Mouse (Mus musculus) heart, adult 9 months (tissue): Measurements from ENCODE around the gene Strap.
"Not testable (repeated sequence)": the region's sequence is repeated elsewhere in the genome, so short reads cannot be mapped to it uniquely, and the experiment has no call there.

ENCODE experiments used
- DNase-seq, 2 experiments: peaks; one replicate each; pipeline ENCODE4 v3.0.0; 2022; ENCODE audit warnings: low spot score in 2 of 2

Strap gene

DNA sequence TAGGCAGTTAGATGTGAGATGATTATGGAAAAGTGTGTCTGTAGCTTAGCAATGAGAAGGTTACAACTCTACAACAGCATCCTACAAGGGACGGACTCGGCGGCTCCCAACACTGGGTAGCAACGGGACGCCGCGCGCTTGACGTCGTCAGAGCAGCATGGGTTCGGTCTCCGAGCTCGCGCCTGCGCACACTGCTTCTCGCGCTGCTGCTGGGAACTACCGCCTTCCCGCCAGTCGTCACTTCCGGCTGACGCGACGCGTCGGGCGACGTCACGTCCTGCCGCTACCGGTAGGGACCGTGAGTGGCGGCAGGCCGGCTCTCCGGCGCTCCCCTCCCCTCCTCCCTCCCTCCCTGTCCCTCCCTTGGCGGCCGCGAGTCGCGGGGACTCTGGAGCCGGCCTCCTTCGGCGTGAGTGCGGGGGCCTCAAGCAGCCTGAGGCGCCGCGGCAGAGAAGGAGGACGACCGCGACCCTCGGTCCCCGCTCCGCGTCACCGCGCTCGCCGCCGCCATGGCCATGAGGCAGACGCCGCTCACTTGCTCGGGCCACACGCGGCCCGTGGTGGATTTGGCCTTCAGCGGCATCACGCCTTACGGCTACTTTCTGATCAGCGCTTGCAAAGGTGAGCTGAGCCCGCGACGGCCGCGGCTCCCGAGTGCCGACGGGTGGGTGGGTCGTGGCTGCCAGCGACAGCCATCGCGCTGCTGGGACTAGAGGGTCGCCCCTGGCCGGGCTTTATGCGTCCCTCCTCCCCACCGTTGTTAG is at the start of gene Strap:
Gene Strap (plus strand): TSS at position 233 of the 764 bp plus-strand sequence.
- DNase-seq: peak; percentile 90 to 91

DNA sequence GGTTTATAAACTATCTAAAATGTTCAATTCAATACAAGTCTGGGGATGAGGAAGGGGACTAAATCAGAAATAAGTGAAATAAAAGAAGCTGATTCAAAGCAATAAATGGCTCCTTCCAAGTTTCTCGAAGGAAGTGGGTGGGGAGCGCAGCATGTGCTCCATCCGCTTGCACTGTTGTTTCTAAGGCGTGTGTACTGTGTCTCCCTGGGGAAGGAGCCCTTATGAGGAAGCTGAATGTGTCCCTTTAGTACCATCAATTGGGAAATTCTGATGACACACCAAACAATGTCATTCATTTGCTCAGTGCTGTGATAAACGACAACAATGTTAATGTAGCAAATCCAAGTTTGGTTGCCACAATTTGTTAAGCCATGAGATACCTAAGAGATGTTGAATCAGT is 47.2 kb upstream of the Strap start:
- no peak for DNase-seq

DNA sequence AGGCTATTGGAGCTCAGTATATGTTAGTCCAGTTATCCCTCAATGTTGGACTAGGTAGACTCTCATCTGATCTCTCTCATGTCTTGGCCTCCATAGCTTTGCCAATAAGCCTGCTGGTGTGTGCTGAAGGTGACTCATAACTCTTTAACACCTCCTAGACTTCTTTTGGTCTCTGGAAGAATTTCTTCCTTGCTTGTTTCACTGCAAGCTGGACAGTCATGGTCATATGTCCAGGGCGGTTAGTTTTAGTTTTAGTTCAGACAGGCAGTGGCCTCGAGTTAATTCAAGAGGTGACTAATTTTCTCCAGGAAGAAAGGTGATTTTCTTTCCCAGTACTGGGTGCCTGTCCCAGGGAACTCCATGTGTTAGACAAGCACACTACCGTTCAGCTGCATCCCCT is 46.8 kb upstream of the Strap start:
- DNase-seq: no peak

DNA sequence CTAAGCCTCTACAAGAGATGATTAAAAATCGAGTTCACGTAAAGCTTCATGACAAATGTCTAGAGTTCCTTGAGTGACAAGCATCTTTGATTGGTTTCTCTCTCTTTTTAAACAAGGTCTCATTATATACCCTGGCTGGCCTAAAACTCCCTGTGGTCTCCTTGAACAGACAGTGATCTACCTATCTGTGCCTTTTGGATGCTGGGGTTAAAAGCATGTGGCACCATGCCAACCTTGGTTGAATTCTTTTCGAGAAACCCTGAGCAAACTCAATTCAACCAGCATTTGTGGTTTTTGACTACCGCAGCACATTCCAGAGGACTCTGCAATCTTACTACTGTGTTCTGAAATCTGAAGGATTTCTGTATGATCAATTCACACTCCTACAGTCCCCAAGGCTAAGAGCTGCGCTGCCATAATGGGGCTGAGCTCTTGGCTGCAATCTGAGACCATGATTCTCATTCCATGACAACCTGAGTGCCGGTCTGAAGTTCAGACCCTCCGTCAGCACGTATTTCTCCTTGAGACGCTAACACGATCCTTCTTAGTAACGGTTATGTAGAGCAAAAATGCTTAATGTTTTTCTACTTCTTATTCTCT is 46.3 kb upstream of the Strap start:
- no peak for DNase-seq

DNA sequence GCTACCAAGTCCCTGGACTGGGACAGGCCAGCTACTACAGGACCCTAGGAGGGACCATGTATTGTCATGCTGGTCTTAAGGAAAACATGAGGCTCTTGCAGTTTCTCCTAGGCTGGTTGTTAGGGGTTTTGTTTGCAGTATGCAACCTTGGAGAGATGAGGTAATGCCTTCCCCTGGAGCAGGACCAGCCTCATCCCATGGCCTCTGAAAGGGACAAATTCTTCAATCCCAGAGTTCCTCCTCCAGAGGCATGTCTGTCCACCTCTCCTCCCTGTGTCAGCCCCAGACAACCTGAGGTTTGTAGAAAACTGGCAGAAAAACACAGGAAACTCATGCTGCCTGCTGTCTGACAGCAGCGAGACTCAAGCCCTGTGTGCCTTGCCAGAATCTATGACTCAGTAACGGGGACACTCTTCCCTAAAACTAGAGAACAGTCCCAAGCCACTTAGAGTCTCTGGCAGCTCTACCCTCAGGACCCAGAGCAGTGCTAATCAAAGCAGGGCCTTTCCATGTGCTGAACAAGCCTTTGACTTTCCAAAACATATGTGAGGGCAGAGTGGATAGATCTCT is 44.2 kb upstream of the Strap start:
- peak; percentile 63 to 64 for DNase-seq

DNA sequence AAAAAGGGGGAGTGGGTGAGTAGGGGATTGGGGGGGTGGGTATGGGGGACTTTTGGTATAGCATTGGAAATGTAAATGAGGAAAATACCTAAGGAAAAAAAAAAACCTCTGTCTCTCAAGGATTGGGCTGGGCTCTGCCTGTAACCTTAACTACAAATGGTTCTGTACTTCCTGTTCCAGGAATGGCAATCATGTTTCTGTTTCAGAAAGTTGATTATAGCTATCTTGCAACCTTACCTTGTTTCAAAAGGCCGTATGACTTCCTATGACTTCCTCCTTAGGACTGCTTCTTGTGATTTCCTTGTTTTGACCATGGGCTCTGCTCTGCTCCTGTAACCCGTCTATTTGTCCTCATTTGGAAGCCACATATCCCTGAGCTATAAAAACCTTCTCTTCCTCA is 40.6 kb upstream of the Strap start:
- DNase-seq: no peak

DNA sequence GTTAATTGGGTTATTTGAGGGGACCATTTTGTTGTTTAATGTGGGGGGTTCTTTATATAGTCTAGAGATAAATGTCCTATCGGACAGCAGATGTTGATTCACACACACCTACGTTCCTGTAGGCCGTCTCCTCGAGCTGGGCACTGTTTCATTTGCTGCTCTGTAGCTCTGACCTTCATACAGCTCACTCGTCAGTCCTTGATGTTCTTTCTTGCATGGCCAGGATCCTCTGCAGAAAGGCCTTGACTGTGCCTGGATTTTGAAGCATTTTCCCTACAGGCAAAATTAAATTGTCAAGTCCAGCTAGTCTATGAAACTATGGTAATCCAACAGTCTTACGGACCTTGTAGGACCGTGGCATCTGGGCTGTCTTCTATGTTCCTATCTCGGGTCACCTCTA is 39.8 kb upstream of the Strap start:
- no peak for DNase-seq

DNA sequence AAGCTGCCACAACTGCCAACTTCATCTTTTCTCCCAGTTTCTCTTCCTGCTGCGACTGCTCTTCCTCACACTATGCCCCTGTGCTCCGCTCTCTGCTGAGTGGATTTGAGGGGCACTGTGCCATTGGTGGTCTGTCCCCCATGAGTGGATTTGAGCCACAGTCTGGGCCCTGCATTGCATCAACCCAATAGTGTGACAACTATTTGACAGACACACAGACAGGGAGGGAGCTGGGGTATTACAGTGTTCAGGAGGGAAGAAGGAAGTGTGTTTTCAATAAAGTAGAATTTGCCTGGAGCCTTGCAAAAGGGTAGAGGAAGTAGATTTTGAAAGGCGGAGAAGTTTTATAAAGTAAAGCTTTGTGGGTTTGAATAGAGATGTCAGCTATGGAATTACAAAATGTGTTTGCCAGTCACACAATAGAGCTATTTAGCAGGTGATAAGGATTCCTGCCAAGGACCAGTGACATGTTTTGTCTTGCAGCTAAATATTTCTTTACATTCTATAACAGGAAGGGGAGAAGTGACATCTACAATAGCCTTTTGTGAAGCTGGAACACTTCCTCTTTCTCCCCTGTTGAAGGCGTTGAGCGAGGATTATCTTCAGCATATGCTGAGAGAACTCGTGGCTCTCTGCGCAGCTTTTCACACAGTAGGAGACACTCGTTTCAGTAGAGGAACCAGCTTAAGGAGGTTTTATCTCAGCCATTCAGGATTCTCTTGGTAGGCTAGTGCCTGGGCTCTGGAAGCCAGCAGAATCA is 38.3 kb upstream of the Strap start:
- DNase-seq: peak in 1 of 2 experiments; percentile 28

DNA sequence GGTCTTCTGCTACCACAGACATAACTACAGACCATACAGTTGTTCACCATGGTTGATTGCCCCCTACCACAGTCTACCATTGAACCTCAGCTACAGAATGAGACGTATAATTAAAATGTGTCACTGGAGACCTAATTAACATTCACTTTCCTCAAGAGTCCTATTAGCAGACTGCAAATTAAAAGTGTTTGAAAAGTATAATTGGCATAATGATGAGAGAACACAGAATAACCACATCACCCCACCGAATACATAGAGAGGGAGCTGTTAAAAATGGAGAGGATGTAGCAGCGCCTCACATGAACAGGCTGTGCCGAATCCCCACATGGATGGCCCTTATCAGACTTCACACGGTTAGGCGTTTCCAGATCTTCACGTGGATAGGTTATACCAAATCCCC is 35.4 kb upstream of the Strap start:
- no peak for DNase-seq

DNA sequence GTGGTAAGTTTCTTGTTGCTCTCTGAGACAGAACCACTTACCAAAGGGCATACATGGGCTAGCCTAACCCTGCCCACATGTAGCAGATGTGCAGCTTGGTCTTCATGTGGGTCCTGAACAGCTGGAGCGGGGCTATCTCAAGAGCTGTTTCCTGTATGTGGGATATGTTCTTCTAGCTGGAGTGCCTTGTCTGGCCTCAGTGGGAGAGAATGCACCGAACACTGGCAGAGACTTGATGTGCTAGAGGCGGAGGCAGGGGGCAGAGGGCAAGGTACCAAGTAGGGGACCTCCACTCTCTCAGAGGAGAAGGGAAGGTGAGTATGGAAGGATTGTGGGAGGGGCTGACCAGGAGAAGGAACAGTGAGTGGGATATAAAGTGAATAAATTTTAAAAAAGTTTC is 32.7 kb upstream of the Strap start:
- DNase-seq: no peak

DNA sequence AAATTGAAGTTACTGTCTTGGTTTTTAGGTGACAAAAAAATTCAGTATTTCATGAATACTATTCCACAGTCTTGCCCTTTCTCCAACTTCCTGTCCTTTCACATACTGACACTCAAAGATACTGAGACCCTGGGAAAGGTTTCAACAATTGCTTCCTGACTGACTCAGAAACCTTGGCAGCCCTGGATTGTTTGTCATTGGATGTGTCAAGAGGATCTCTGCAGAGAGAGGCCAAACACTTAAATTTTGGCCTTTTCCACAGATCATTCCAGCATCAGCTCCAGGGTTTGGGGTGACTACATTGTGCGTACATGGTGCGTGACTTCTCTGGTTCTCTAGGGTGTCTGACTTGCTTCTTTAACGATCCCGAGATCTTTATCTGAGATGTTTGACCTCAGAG is 32.0 kb upstream of the Strap start:
- DNase-seq: peak; percentile 75 to 80

DNA sequence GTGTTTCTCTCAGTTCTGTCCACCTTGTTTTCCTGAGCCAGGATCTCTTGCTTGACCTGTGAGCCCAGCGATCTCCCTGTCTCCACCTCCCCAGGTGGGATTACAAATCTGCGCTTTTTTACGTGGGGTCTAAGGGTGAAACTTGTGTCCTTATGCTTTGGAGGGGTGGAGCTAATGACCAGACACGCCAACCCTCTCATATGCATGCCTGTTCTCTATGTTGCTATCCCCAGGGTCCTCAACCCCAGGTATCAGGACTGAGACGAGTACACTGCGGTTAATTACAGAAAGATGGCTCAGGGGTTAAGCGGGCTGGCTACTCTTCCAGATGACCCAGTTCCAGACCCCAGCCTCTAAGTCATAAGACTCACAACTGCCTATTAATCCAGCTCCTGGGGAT is 31.4 kb upstream of the Strap start:
- no peak for DNase-seq

DNA sequence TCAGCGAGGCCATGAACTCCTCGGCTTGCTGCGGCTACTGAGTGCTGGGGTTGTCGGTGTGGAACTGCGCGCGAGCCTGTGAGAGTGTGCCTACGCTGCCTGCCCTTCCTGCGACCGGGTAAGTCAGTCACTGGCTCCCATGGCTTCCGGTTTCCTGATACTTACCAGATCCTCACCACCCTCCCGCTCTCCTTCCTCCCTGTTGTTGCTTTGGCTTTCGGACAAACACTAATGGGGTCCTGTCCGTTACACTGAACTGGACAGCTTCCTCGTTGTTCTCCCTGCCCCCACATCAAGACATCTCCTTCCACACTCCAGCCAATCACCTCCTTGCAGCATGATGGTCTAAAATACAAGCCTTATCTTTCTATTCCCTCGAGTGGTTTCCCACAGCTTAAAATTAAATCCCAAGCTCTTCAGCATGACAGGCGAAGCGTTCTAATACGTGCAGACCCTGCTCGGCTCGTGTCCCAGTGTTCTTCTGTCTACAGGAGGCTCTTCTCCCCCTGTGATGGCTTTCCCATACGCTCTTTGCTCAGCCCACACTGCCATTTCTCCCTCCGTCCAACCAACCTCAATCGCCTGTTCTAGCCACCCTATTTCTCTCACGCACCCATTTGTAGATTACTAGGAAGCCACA is 30.5 kb upstream of the Strap start:
- peak; percentile 75 to 83 for DNase-seq

DNA sequence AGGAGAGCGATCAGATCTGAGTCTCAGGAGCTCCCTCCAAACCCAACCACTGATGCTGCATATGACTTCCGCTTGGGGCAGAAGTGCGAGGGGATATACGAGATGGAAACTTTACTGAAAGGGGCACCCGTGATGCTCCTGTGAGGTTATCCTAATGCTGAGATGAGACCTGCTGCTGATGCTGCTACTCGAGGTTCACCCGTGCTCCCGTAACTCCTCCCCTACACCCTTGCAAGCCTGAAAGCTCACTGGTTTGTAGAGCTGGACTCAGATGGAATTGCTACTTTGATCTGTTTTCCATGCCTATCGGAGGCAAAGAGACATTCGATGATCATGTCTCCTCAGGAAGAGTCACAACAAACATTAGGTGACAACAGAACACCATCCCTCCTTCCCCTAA is 28.7 kb upstream of the Strap start:
- no peak for DNase-seq

DNA sequence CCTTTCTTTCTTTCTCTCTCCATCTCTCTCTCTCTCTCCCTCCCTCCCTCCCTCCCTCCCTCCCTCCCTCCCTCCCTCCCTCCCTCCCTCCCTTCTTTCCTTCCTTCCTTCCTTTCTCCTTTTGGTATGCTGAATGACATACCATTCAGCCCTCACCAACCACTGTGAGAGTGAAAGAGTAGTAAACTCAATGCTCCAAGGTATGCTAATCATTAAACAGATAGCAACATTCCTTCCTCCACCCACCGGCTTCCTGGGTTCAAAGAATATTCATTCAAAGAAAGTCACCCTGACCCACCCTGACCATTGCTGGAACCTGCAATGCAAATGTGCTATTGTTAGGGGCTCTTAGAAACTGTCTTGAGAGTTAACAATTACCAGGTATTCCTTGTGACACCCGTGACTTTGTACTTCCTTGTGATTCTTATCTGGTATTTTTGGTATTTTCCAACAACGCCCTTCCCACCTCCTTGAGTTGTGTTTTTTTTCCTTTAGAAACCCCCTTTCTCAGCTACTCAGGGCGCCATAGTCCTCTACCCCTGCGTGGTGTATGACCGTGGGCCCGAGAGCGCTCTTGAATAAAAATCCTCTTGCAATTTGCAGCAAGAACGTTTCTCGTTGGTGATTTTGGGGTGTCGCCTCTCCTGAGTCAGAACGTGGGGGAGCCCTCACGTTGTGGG is 26.0 kb upstream of the Strap start:
- DNase-seq: not testable (repeated sequence)

DNA sequence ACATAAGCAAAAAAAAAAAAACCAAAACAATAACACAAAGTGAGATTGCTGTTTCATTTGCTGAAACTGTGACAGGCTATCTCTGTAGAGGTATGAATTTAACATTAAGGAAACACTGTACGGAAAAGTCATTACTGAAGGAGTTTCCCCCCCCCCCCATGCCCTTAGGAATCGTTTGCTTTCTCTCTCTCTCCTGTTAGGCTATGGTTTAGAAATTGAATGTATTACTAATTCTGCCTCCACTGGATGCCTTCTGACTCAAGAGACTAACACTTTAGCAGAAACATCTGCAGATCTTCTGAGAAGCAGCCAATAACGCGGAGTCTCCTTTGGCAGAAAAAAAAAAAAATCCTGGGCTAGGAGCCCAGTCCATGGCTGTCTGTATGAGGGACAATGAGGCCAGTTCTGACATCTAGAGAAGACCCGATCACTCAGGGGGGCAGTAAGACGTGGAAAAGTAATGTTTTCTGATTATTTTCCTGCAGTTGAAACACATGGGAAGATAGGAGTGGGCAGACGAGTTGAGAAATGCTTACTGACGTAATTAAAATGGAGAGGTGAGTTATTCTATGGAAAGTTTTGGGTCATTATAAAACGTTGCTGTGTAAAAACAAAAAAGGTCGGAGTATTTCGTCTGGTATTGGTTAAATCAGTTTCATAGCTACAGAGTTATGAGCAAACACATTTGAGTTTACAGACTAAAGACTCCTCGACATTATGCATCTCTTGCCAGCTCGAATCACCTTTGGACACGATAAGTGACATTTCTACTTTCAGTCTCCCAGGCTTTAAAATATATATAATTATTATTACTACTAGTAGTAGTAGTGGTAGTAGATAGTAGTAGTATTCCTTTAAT is 24.5 kb upstream of the Strap start:
- peak; percentile 65 for DNase-seq

DNA sequence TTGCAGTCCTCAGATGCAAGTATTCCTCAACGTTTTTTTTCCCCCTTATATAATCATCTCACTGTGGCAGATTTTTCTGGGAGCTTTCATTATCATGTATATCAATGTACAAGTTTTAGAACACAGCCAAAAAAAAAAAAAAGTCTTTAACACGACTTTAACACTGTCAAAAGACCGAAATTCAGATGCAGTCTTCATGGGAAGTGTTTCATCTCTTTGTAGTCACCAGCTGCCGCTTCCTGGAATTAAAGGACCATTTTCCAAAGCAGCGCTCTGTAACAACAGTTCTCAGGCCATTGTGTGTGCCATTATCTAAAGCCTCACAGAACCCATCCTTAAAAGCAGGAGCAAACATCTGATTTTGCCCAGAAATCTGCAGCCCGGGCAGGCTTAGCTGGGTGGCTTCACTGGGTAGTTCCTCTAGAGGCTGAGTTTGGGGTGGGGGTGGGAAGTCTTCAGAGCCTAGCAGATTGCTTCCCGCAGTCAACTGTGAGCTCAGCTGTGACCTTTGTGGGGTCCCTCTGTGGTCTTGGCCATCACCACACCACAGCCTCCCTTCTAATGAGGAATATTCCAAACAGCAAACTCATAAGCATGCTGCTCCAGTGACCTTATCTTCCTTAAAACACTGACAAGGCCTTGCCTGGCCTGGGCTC is 22.1 kb upstream of the Strap start:
- no peak for DNase-seq

DNA sequence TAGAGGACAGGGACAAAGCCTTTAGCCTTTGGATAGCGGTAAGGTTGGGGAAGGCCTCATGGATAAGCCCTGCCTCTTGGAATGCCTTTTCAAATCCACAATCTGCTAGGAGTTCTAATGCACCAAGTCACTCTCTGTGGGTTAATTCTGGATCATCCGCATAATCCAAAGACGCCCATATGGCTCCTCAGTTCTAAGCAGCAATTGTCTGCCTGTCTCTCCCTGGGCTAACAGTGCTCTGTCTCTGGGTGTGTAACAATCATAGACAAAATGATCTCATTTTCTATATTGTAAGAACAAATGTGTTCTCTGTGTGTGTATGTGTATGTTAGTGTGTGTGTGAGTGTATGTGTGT is 21.6 kb upstream of the Strap start:
- DNase-seq: no peak

DNA sequence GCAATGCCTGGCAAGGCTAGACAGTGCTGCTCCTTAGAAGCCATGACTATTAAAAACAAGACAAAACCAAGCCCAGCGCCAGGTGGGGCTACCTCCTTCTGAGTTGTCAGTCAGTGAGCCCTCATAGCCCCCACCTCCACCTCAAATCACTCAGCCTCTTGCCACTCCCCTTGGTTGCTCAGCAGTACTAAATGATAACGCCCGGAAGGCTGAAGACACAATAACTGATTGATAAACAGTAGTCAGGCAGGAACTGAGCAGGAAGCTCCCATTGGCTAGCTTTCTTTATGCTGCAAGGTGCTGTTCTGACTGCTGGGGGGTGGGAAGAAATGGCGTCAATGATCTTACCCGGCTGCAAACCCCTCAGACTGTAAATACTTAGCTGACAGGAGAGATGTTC is 18.1 kb upstream of the Strap start:
- DNase-seq: no peak
